8 mouse cellular contexts compared by ENCODE assay signal in the genomic region with DNA sequence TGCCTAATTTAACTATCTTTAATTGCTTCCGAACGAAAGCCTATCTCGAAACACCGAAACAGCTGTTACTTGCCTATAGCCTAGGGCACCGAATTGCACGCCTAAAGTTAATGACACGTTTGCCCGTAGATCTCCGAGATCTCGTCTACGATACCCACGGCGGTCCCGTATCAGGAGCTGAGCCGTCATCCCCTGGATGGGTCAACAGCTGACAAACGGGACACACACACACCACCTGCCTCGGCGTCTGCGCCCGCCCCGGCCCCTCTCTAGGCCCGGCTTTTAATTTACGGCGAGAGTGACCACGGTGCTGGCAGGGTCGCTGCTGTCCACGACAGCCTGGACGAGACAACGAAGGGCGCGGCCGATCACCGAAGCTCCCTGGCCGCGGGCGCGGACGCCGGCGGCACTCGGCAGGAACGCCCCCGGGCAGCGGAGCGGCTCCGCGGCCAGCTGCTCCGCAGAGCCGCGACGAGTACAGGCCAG. TPM values are rescaled to one million over a fixed set of nuclear protein-coding genes. Genes with fewer than 3 reads are reported as not detected.
DNase-seq lines count a peak whose midpoint lies in the region; ATAC-seq and TF ChIP-seq lines count a peak whose summit lies in the region.

No protein-coding gene starts in this region.

- no peak for DNase-seq in heart, postnatal 10 days
- peak; percentile 16 for DNase-seq in embryonic facial prominence, embryonic 11.5 days (ENCODE audit: low spot score)
- no peak for DNase-seq in midbrain, postnatal 0 days (ENCODE audit: low spot score)
- DNase-seq in left cerebral cortex, adult 11 months (ENCODE audit: low spot score): no peak
- no peak for DNase-seq in B cell, adult 2 months

- H3K36me3 ChIP-seq in heart, embryonic 16.5 days (ENCODE audit: control insufficient read depth, insufficient read depth): no peaks in the 10 kb centered on the region
- H3K36me3 ChIP-seq in ES-Bruce4 (ENCODE audit: control insufficient read depth, insufficient read depth, low read length, poor library complexity, severe bottlenecking): no peaks in the 10 kb centered on the region; the same call in 1 of the 2 replicates
- H3K36me3 ChIP-seq in embryonic facial prominence, embryonic 11.5 days (replicated peaks; ENCODE audit: control insufficient read depth, insufficient read depth, low read depth, low read length): no peaks in the 10 kb centered on the region
- H3K36me3 ChIP-seq in intestine, embryonic 16.5 days (ENCODE audit: control insufficient read depth, insufficient read depth, low read length): no peaks in the 10 kb centered on the region
- H3K36me3 ChIP-seq in midbrain, postnatal 0 days (ENCODE audit: insufficient read depth, low read length): no peaks in the 10 kb centered on the region

- no peak for TF ChIP-seq POLR2A in ES-Bruce4 (IDR thresholded peaks at IDR 0.05; ENCODE audit: insufficient read depth, low read length)

- TF ChIP-seq EP300 in ES-Bruce4 (IDR thresholded peaks at IDR 0.05; ENCODE audit: insufficient read depth, low read depth, low read length): no peak

- peak overlapping the region; percentile 94 for H3K4me2 ChIP-seq in heart, embryonic 16.5 days (ENCODE audit: low read depth, low read length)
- H3K4me2 ChIP-seq in embryonic facial prominence, embryonic 11.5 days (ENCODE audit: low read depth, low read length): peak overlapping the region; percentile 59
- H3K4me2 ChIP-seq in intestine, embryonic 16.5 days (ENCODE audit: low read depth, low read length): peak overlapping the region; percentile 75
- peak overlapping the region; percentile 67 for H3K4me2 ChIP-seq in midbrain, postnatal 0 days (ENCODE audit: low read depth, low read length, poor library complexity, severe bottlenecking)

- intact Hi-C loops in heart, postnatal 10 days (cut with DNase I): loop anchor here (5.0 kb wide), 1 partner anchor 686 kb away; a partner anchor contains a TSS

- no peaks in the 10 kb centered on the region for H3K9me3 ChIP-seq in heart, embryonic 16.5 days (replicated peaks; ENCODE audit: control insufficient read depth, low read length)
- H3K9me3 ChIP-seq in ES-Bruce4 (replicated peaks; ENCODE audit: control insufficient read depth, insufficient read depth, low read length, poor library complexity, severe bottlenecking): no peaks in the 10 kb centered on the region
- H3K9me3 ChIP-seq in embryonic facial prominence, embryonic 11.5 days (replicated peaks; ENCODE audit: control insufficient read depth, low read length): no peaks in the 10 kb centered on the region
- no peaks in the 10 kb centered on the region for H3K9me3 ChIP-seq in intestine, embryonic 16.5 days (ENCODE audit: control insufficient read depth, low read length)
- no peaks in the 10 kb centered on the region for H3K9me3 ChIP-seq in midbrain, postnatal 0 days (ENCODE audit: low read length)

- H3K4me3 ChIP-seq in heart, embryonic 16.5 days (ENCODE audit: low read length): peak overlapping the region; percentile 99
- peak overlapping the region; percentile 97 for H3K4me3 ChIP-seq in ES-Bruce4 (ENCODE audit: low read depth, low read length)
- peak overlapping the region; percentile 90 for H3K4me3 ChIP-seq in embryonic facial prominence, embryonic 11.5 days (ENCODE audit: low read depth, low read length)
- peak overlapping the region; percentile 80 for H3K4me3 ChIP-seq in intestine, embryonic 16.5 days (ENCODE audit: low read length)
- H3K4me3 ChIP-seq in midbrain, postnatal 0 days (ENCODE audit: low read depth, low read length): peak overlapping the region; percentile 100

- no peak for TF ChIP-seq CTCF in ES-Bruce4 (IDR thresholded peaks at IDR 0.05; ENCODE audit: low read depth, low read length)
- no peak for TF ChIP-seq CTCF in midbrain, postnatal 0 days (IDR thresholded peaks at IDR 0.05)

- WGBS in heart, embryonic 16.5 days: under 1% methylated on average over 51 of the region's 51 CpGs
- WGBS in embryonic facial prominence, embryonic 11.5 days: under 1% methylated on average over 46 of the region's 51 CpGs
- WGBS in intestine, embryonic 16.5 days: under 1% methylated on average over 51 of the region's 51 CpGs
- WGBS in midbrain, postnatal 0 days: 1% methylated on average over 51 of the region's 51 CpGs

- no peaks in the 10 kb centered on the region for H3K27me3 ChIP-seq in heart, embryonic 16.5 days (ENCODE audit: control insufficient read depth, insufficient read depth, low read length)
- H3K27me3 ChIP-seq in ES-Bruce4 (ENCODE audit: control insufficient read depth, insufficient read depth, low read length, poor library complexity, severe bottlenecking): no peaks in the 10 kb centered on the region
- H3K27me3 ChIP-seq in embryonic facial prominence, embryonic 11.5 days (ENCODE audit: control insufficient read depth, insufficient read depth, low read length): no peaks in the 10 kb centered on the region
- no peaks in the 10 kb centered on the region for H3K27me3 ChIP-seq in intestine, embryonic 16.5 days (replicated peaks; ENCODE audit: control insufficient read depth, insufficient read depth, low read length)
- no peaks in the 10 kb centered on the region for H3K27me3 ChIP-seq in midbrain, postnatal 0 days (ENCODE audit: insufficient read depth, low read length)

- peaks cover 22% of the 10 kb centered on the region for H3K4me1 ChIP-seq in heart, embryonic 16.5 days (ENCODE audit: control insufficient read depth, insufficient read depth, low read length)
- no peaks in the 10 kb centered on the region for H3K4me1 ChIP-seq in ES-Bruce4 (ENCODE audit: control insufficient read depth, insufficient read depth, low read length)
- H3K4me1 ChIP-seq in embryonic facial prominence, embryonic 11.5 days (ENCODE audit: control insufficient read depth, insufficient read depth, low read length): no peaks in the 10 kb centered on the region
- H3K4me1 ChIP-seq in intestine, embryonic 16.5 days (ENCODE audit: control insufficient read depth, insufficient read depth, low read length): peaks cover 14% of the 10 kb centered on the region
- H3K4me1 ChIP-seq in midbrain, postnatal 0 days (ENCODE audit: insufficient read depth, low read length): 0 out of 2 replicates have a peak, but pooled peaks cover 3% of the 10 kb centered on the region

- peak overlapping the region; percentile 63 for H3K27ac ChIP-seq in heart, embryonic 16.5 days (ENCODE audit: low read length)
- no peak overlapping the region for H3K27ac ChIP-seq in ES-Bruce4 (ENCODE audit: insufficient read depth, low read length)
- H3K27ac ChIP-seq in embryonic facial prominence, embryonic 11.5 days (replicated peaks; ENCODE audit: low read depth, low read length): peak overlapping the region; percentile 53; the same call in 1 of the 2 replicates
- peak overlapping the region; percentile 82 for H3K27ac ChIP-seq in intestine, embryonic 16.5 days (ENCODE audit: low read length)
- H3K27ac ChIP-seq in midbrain, postnatal 0 days (ENCODE audit: low read depth, low read length): peak overlapping the region; percentile 87

- peak; percentile 37 for ATAC-seq in heart, embryonic 16.5 days (replicated peaks; ENCODE audit: extremely low read depth, insufficient read depth, low FRiP score)
- ATAC-seq in embryonic facial prominence, embryonic 11.5 days (replicated peaks; ENCODE audit: insufficient number of reproducible peaks, low FRiP score, low TSS enrichment, low read depth): peak; percentile 74
- ATAC-seq in intestine, embryonic 16.5 days: peak; percentile 66
- peak; percentile 45 for ATAC-seq in midbrain, postnatal 0 days (ENCODE audit: low FRiP score)

- H3K9ac ChIP-seq in heart, embryonic 16.5 days (ENCODE audit: low read length): peak overlapping the region; percentile 92
- H3K9ac ChIP-seq in ES-Bruce4 (ENCODE audit: low read depth, poor library complexity, severe bottlenecking): peak overlapping the region; percentile 87
- peak overlapping the region; percentile 95 for H3K9ac ChIP-seq in embryonic facial prominence, embryonic 11.5 days (replicated peaks; ENCODE audit: low read length)
- H3K9ac ChIP-seq in intestine, embryonic 16.5 days (ENCODE audit: low read depth, low read length): peak overlapping the region; percentile 98
- peak overlapping the region; percentile 98 for H3K9ac ChIP-seq in midbrain, postnatal 0 days (replicated peaks; ENCODE audit: low read length, poor library complexity, severe bottlenecking)

RNA-seq across cellular contexts. Expression of a gene that starts 0.7 kb away (rescaled TPM):
- polyA plus RNA-seq in heart, embryonic 16.5 days (2015; fragmentation: Nextera tagmentation; extraction: Ambion mirVana): 144 and 148 TPM in 2 replicates
- 10 to 100 TPM; 60.1 to 70.2 TPM for total RNA-seq in heart, postnatal 10 days (2021)
- 110 and 119 TPM in 2 replicates for polyA plus RNA-seq in ES-Bruce4 (2011; ENCODE audit: insufficient read depth, insufficient read length, low read depth, missing spikeins)
- 215 and 240 TPM in 2 replicates for polyA plus RNA-seq in embryonic facial prominence, embryonic 11.5 days (2014; fragmentation: Nextera tagmentation; extraction: Ambion mirVana)
- polyA plus RNA-seq in intestine, embryonic 16.5 days (2015; fragmentation: Nextera tagmentation; extraction: Ambion mirVana): 182 and 206 TPM in 2 replicates
- 67.4 and 133 TPM in 2 replicates for total RNA-seq in midbrain, postnatal 0 days (2014; rRNA removed)
- 154 and 176 TPM in 2 replicates for polyA plus RNA-seq in midbrain, postnatal 0 days (2015; fragmentation: Nextera tagmentation; extraction: Ambion mirVana)
